Mouse (Mus musculus) embryonic fibroblast, embryonic 13.5 days (primary cell): ENCODE measurements around the gene Fto. TPM values are rescaled to one million over a fixed set of nuclear protein-coding genes. Genes with fewer than 3 reads are reported as not detected.
A peak's percentile ranks its signal among the peaks of the same experiment; 100 is the strongest.

Experiments
- H3K27ac ChIP-seq: 2 replicates; pipeline ENCODE4 v1.5.1; 2012; ENCODE audit warnings: low read length, control low read depth, inconsistent platforms; ENCODE audit not compliant: insufficient read depth
- H3K4me1 ChIP-seq: 2 replicates; pipeline ENCODE4 v1.6.1; 2011; ENCODE audit warnings: low read length; ENCODE audit not compliant: control insufficient read depth, insufficient read depth
- H3K4me3 ChIP-seq: 2 replicates; pipeline ENCODE4 v1.5.1; 2011; ENCODE audit warnings: mild to moderate bottlenecking, control low read depth, low read length; ENCODE audit not compliant: insufficient read depth
- CTCF ChIP-seq: IDR thresholded peaks from 2 replicates; pipeline ENCODE4 v1.5.1; 2011; ENCODE audit warnings: mild to moderate bottlenecking, control low read depth, low read length, moderate library complexity, borderline replicate concordance; ENCODE audit not compliant: insufficient read depth
- POLR2A ChIP-seq: IDR thresholded peaks from 2 replicates; pipeline ENCODE4 v1.6.1; 2011; ENCODE audit warnings: low read depth, mild to moderate bottlenecking, control low read depth, low read length, moderate library complexity
- polyA plus RNA-seq: library from polyadenylated mRNA; stranded (reverse); fragments of >200 nt; gene quantifications from 2 replicates; pipeline ENCODE4 v1.2.4, GENCODE M21; 2011; ENCODE audit warnings: low read depth; ENCODE audit not compliant: missing spikeins, insufficient read length

Fto gene
- polyA plus RNA-seq, 1 experiment = 71.5 TPM

GRCm38 (mm10) chr8:91283815-91284214 is 29.5 kb upstream of the Fto start:
- no peak for TF ChIP-seq POLR2A
- no peak for TF ChIP-seq CTCF
- peaks cover 5% of the 10 kb centered on the region for H3K4me1 ChIP-seq
- H3K27ac ChIP-seq = peak overlapping the region; percentile 54; the same call in 1 of the 2 replicates

GRCm38 (mm10) chr8:91286237-91286636 is 27.1 kb upstream of the Fto start:
- Histone ChIP-seq H3K4me3 (no peak overlapping the region), H3K4me1 (peaks cover 5% of the 10 kb centered on the region), H3K27ac (no peak overlapping the region)
- no peak for TF ChIP-seq POLR2A
- TF ChIP-seq CTCF = no peak

More at GRCm38 (mm10) chr8:91283815-91284214, 29.5 kb upstream of the Fto start:
- no peak overlapping the region for H3K4me3 ChIP-seq

- H3K4me1 ChIP-seq = no peaks in the 10 kb centered on the region
- no peak overlapping the region for H3K4me3 ChIP-seq
- no peak for TF ChIP-seq POLR2A
- TF ChIP-seq CTCF = no peak
- H3K27ac ChIP-seq = no peak overlapping the region
These were observed 22.7 kb upstream of the Fto start for GRCm38 (mm10) chr8:91290576-91290975.

GRCm38 (mm10) chr8:91295786-91296185 is 17.5 kb upstream of the Fto start:
- Histone ChIP-seq H3K4me1 (no peaks in the 10 kb centered on the region), H3K27ac (no peak overlapping the region), H3K4me3 (no peak overlapping the region)
- no peak for TF ChIP-seq POLR2A
- no peak for TF ChIP-seq CTCF

- no peak overlapping the region for H3K27ac ChIP-seq
- no peaks in the 10 kb centered on the region for H3K4me1 ChIP-seq
- H3K4me3 ChIP-seq = no peak overlapping the region
- TF ChIP-seq POLR2A (no peak), CTCF (no peak)
These were observed 14.7 kb upstream of the Fto start for GRCm38 (mm10) chr8:91298672-91299071.

GRCm38 (mm10) chr8:91304481-91305386 is 8.6 kb upstream of the Fto start:
- Histone ChIP-seq H3K27ac (no peak overlapping the region), H3K4me3 (no peak overlapping the region)
- TF ChIP-seq POLR2A (no peak), CTCF (no peak)

GRCm38 (mm10) chr8:91312342-91312741 is 983 bp upstream of the Fto start:
- Histone ChIP-seq H3K4me3 (peak overlapping the region; percentile 70; the same call in 1 of the 2 replicates), H3K4me1 (no peaks in the 10 kb centered on the region), H3K27ac (no peak overlapping the region)
- no peak for TF ChIP-seq POLR2A
- TF ChIP-seq CTCF = no peak

More at GRCm38 (mm10) chr8:91304481-91305386, 8.6 kb upstream of the Fto start:
- H3K4me1 ChIP-seq = no peaks in the 10 kb centered on the region

GRCm38 (mm10) chr8:91317567-91318227 is 4.4 kb downstream of the Fto start:
- Histone ChIP-seq H3K4me3 (no peak overlapping the region), H3K4me1 (peaks cover 8% of the 10 kb centered on the region), H3K27ac (no peak overlapping the region)
- TF ChIP-seq CTCF (no peak), POLR2A (no peak)

- no peak overlapping the region for H3K4me3 ChIP-seq
- peaks cover 16% of the 10 kb centered on the region for H3K4me1 ChIP-seq
- no peak for TF ChIP-seq POLR2A
- no peak overlapping the region for H3K27ac ChIP-seq
These were observed 5.8 kb downstream of the Fto start for GRCm38 (mm10) chr8:91318938-91319729.
